Mouse (Mus musculus) layer of hippocampus, postnatal 25 days (tissue): ENCODE results near the gene Cask. TPM values are rescaled to one million over a fixed set of nuclear protein-coding genes. Genes with fewer than 3 reads are reported as not detected.

Source experiments
- DNase-seq, 2 experiments: peaks; one replicate each; pipeline ENCODE4 v3.0.0; 2022; ENCODE audit warnings: mixed read lengths in 2 of 2, low spot score in 1 of 2; ENCODE audit errors: extremely low spot score in 1 of 2
- total RNA-seq, 2 experiments: library from RNA; stranded (reverse); gene quantifications; 2 replicates each; pipeline ENCODE4 v1.2.3; 2021

The Cask gene
- total RNA-seq, 2 experiments from 2014 or later = 85.7 to 87.7 TPM

DNA sequence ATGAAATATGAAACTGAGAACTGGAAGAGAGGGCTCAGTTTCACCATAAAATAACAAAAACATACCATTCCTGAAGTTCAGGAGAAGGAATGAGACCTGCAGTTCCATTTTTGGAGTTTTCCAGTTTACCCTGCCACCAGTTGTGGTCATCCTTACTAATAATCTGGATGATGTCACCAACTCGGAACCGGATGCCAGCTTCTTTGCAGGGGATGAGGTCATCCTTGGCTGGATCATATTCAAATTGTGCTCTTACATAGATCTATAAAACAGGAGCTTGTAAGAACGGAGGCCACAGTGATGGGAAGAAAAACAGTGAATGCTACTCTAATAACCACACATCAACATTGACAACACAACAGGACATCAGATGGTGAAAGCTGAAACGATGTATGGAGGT is 302.1 kb downstream of the Cask start:
- DNase-seq = no peak

DNA sequence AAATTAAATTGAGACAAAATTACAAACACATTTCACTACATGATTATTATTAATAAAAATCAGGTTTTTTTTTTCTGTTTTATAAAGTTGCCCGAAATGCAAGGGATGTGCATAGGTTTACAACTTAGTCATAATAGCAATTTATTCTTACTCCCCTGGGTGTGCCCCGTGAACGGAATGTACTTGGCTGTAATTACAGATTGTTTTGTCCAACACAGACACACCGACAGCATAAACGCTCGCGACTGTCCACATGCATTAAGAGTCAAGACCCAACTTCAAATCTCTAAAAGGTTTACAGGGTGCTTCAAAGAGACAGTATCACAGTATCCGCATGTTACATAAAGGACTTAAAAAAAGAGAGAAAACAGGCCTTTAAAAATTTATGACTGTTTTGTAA is 329.9 kb downstream of the Cask start:
- no peak for DNase-seq

DNA sequence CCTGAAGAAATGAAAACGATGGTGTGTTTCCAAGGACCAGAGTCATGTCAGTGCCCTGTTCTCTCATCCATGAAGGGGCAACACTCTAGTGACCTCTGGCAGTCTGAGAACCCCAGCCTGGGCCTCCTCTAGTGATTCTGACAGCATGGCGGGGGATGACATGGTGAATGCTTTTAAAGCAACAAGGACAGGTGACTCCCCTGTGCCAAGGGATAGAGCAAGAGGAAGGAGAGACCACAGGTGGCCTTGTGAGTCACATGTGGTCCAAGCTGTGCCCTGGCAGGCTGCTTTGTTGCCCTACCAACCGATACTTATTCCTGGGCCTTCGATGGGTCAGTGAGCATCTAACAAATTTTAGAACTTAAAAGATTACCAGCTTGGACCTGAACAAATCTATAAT is 330.6 kb downstream of the Cask start:
- DNase-seq = no peak

DNA sequence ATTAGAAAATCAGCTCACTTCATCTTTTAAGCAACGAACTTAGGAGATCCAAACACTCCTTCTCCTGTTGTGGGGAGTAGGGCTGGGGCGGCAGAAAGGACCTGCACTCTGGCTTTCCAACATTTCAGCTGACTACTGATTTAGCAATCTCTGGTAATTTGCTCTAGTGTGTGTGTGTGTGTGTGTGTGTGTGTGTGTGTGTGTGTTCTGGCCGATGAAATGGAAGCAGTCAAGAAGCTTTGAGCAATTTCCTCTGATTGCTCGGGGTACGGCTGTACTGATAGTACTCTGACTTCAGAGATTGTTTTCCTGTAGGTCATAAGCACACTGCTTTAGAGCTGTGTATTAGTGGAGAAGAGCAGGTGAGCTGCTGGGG is 331.8 kb downstream of the Cask start:
- no peak for DNase-seq

DNA sequence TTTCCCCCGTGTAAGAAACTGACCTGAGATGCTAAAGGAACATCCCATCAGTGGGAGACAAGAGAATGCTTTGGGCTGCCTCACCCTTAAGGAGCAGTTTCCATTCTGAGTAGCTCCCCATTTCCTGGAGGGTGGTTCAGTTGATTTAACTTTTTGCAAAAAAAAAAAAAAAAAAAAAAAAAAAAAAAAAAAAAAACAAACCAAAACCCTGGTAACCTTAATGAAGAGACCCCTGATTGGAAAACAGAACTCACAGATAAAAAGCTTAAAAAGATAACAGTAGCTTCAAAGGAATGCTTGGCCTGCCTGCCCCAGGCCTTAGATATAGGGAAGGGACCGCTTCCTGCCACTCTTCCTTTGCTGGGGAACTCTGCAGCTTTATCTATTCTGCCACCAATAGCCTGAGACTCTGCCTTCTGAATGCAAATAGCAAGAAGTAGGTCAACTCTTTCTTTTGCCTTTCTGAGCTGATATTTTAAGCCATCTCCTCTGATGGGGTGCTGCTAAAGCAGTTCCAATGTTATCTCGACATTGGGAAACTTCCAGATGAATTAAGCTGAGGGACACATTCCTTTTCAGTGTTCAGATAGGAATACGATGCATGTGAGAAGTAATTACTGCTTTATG is 332.3 kb downstream of the Cask start:
- no peak for DNase-seq

DNA sequence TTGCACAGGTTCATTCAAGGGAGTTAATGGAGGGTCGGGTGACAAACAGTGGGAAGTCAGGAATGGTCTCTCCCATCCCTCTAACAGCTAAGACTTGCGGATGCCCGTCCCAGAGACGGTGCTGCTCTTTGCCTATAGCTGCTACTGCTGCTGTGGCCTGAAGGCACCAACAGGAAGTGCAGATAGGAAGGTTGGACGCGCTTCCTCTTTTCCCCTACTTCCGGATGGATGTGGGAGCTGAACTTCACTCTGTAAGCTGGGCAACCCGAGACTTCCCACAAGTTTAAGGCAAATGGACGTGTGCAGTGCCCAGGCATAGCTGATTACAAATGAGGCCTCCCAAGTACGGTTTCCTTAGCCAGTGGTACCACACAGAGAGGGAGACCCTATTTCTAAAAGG is 333.1 kb downstream of the Cask start:
- DNase-seq = no peak

DNA sequence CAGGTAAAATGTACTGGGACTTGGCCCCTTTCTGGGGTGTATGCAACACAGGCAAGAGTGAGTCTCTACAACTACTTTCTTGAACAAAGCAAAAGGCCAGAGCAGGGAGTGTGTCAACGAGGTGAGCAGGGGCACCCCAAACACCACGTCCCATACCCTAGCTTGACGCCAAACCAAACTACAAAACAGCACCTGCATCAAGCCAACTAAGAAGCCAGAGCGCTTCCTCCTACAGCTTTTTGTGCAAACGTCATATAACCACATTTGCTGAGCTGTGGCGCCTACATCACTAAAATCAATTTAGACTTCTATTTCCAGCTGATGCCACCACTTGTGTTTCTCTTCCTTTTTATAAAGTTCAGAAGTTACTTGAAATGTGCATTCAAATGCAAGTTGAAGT is 334.7 kb downstream of the Cask start:
- DNase-seq = no peak

DNA sequence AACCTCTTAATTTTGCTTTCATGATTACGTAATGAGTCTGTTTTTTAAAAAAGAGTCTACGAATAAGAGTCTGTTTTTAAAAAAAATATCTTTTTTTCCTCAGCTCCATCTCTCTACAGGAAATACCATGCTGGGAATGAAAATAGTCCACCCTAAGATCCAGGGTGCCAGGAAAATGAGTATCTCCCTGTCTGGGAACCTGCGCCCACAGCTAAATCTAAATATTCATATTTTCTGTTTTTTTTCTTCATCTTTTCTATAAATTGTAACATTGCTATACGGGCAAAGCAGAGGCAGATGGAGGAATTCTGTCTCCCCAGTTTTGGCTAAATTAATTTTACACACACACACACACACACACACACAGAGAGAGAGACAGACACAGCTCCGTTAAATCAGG is 337.3 kb downstream of the Cask start:
- DNase-seq = no peak

DNA sequence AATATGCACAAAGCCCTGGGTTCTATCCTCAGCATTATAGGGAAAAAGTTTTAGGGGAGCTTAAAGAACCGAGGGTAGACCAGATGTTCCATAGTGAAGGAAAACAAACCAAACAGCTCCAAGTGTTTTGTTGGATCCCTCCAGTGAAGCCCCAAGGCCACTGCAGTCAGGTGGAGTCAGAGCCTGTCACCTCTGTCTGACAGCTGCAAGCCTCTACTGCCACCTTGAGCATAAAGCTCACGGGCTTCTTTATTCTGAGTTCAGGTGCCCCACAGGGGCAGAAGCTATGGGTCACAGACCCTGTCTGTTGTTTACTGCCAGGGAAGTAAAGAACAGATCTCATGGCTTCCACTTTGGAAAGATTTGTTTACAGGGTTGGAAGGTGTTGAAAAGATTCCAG is 338.0 kb downstream of the Cask start:
- DNase-seq = no peak

DNA sequence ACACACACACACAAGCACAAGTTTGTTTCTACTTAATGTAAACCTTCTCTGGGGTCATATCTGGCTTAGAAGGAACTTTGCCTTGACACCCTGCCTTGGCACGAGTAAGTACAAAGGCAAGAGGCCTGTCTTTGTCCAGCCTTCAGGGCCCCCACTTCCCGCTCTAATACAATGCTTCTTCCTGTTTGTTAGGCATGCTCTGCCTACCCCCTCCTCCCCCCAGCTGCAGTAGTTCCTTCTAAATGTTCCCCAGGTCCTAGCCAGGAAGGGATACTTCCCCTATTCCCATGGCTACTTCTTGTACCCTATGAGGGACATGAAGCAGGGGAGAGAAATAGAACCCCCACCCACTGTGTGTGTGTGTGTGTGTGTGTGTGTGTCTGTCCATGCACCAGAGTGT is 344.8 kb downstream of the Cask start:
- DNase-seq = no peak

DNA sequence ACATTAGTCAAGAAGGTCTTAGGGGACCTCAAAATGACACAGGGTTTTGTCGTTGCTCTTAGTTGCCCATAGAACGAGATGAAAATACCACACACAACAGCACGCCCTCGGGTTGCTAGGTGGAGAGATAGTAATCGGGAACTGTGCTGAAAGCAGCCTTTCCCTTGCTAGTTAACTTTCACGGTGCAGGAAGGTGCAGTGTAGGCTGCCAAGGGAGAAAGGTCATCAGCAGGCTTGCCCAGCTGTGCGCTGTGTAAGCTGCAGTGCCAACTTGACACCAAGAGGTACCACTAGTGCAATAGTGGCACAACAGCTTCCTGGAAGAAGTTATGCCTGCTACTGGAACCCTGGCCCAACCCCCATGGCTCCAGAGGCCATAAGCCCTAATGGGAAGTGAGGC is 346.8 kb downstream of the Cask start:
- DNase-seq = no peak

DNA sequence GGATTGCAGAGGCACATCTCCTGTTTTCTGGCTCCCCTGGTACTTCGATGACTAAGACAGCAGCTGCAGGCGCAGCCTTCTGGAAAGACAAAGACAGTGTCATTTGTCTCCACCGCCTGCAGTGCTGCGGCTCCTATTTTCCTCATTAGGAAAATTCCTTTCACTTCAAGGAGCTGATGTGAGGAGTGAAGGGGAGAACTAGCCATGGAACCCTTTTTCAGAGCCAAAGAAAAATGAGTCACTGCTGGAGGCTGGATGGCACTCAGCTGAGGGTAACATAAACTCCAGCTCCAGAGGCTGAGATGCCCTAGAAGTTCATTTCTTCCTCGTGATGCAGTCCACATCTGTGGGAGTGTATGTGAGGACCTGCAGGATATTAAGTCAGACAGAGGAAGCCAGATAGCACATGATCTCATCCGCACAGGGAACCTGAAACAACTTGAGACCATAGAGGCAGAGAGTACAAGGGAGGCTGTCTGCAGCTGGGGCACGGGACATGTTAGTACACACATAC is 348.2 kb downstream of the Cask start:
- DNase-seq = no peak

DNA sequence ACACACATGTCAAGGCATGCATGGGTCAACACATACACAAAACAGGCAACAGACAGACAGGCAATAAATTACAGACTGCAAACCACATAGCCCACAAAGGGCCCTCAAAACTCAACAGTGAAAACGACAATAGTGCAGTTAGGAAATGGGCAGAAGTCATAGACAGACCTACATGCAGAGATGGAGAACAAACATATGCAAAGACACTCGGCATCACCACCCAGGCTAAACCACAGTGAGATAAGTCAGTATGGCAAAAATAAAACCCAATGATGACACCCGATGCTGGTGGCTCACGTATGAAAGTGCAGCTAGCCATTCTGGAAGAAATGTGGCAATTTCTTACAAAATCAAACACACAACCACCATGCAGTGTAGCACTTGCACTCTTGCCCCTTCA is 350.9 kb downstream of the Cask start:
- DNase-seq = no peak

DNA sequence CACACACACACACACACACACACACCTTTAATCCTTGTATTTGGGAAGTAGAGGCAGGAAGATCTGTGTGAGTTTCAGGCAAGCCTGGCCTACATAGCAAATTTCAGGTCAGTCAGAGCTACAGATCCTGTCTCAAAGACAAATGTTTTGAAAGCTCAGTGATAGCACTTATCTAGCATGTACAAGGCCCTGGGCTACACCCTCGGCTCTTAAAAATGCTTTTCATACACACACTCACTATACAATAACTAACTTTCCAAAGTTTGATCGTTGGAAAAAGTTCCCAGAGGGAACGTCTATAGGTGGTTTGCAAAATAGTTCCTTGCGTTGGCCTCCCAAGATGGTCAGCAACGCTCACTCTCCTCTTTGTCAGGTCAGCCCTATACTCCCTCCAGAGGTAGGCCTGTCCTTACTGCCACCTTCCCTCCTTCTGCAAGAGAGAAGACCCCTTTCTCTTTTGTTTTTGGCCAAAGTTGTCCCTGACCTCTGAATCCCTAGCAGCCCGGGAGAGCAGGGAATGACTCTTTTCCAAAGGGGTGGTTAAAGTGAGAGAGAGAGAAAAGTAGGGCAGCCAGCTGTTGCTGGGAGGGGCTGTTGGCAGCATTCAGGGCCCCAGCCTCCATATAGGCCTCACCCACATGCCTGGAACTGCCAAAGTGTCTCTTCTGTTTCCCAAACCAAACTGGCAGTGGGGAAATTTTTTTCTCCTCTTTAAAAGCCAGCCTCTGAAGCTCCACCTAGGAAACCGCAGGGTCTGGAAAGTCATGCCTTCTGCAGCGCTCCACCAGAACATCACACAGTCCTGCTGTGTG is 356.1 kb downstream of the Cask start:
- DNase-seq = no peak

DNA sequence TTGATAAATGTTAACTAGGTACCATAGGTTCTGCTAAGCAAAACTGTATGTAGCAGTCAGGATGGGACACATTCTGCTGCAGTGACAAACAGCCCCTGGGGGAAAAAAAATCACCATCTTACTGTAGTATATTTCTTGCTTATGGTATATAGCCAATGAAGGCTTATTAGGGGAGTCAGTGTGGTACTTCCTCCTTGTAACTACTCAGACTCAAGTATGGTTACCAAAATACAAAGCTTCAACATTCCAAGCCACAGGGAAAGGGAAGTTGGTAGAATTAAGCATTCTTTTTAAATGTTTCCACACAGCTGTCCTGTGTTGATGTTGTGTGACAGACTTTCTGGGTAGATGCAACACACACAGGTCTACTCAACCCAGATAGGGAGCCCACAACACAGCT is 358.2 kb downstream of the Cask start:
- DNase-seq = no peak

DNA sequence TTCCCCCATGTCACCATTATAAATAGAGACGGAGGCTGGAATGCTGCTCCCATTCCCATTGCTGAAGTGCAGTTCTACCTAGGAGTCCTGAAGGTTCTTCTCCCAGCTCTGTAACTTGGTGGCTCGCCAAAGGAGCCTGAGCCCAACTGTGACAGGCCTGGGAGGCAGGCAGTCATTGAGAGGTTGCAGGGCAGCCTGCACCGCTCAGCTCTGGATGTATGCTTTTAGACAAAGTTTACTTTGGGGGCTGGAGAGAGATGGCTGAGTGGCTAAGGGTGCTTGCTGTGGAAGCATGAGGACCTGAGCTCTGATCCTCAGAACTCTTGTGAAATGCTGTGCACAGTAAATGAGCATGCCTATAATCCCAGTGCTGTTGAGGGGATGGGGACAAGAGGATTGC is 360.2 kb downstream of the Cask start:
- DNase-seq = no peak

DNA sequence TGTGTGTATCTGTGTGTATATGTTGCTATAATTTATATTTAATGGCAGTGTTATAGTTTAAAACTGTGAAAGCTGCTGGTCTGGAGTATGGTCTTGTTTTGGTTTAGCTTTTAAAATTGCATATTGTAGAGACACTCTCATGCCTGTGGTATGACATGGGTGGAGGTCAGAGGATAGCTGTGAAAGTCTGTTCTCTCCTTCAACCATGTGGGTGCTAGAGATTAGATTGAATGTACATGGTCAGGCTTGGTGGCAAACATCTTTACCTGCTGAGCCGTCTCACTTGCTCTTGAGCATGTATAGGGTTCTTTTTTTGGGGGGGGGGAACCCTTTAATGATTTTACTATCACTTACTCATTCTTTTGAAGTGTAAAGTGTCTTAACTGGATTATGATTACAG is 361.4 kb downstream of the Cask start:
- no peak for DNase-seq

DNA sequence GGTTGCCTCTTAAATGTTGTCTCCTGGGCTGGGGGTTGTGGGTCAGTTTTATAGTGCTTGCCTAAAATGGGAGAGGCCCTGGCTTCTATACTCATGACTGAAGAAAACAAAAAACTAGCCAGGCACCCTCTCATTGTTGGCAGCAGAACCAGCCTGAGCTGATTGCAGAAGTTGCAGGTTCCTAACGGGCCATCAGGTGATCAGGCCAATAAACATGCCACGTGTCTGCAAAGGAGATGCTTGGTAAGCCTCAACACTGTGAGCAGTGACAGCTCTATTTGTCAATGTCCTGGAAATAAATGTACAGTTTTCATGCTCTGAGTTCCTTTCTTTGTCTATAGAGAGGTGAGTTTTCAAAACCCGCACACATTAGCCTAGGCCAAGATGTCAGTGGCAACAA is 362.2 kb downstream of the Cask start:
- DNase-seq = no peak

DNA sequence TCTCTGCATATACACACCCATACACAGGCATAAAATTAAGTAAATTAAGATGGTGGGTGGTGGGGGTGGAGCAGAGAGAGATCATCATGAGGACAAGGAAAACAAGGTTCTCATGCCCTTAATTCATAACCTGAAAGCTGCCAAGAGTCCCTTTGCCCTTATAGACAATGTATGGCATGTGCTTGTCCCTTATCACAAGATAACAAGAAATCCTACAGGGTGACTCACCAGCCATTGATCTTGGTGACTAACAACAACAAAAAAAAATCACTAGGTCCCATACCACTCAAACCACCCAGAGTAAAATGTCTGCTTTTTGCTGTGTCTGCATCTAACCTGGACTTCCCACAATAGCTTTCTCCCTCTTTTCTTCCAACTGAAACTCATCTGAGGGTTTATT is 366.7 kb downstream of the Cask start:
- no peak for DNase-seq

DNA sequence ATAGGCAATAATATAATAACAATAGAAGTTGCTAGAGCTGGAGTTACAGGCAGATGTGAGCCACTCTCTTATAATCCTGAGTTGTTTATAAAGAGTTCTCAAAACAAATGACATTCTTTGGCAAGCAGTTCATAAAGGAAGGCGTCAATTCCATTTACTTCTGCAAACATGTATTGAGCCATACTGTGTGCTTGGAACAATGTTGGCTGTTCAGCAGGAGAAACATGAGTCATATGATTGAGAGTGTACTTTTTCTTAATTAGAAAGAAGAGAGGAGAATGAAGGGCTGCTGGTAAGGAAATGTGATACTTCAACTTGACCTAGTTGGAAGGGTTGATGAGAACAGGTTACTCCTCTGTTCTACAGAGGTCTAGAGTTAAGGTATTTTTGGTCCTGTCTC is 368.6 kb downstream of the Cask start:
- DNase-seq = no peak

DNA sequence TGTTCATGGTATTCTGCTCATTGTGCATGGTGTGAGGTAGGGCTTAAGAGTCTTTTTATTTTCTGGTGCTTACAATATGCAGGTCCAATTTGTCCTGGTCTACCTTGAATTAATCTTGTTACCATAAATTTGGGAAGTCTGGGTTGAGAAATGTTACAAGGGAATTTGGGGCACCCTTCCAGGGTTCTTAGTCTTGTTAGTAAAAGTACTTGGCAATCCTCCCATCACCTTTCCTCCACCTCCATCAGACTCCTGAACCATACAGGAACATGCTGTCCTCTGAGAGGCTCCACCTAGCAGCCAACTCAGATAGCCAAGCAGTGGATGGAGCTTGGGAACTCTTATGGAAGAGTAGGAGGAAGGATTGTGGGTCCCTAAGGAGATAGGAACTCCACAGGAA is 371.6 kb downstream of the Cask start:
- DNase-seq = no peak

DNA sequence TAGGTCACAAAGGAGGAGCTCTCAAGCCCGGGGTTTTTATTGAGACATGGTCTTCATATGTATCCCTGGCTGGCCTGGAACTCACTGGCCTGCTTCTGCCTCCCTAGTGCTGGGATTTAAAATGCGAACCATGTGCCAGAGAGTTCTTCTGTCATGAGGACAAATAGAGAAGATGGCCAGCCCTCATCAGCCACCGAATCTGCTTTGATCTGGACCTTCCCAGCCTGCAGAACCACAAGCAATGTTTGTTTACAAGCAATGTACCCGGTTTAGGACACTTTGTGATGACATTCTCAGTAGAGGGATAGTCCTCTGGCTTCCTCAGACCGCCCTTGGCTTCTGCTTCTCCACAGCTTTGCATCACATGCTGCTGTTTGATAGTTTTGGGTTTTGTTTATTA is 372.9 kb downstream of the Cask start:
- no peak for DNase-seq
